Mouse (Mus musculus) adrenal gland, adult 2 months (tissue): Measurements from ENCODE around the gene Spdya. TPM values are rescaled to one million over a fixed set of nuclear protein-coding genes. Genes with fewer than 3 reads are reported as not detected.
"Not testable (repeated sequence)": the region's sequence is repeated elsewhere in the genome, so short reads cannot be mapped to it uniquely, and the experiment has no call there.

Experiments used
- DNase-seq: peaks from one replicate; pipeline ENCODE4 v3.0.0; 2021
- polyA plus RNA-seq: library from polyadenylated mRNA; depleted of rRNA; stranded (reverse); fragments of >200 nt; gene quantifications from 2 replicates; pipeline ENCODE4 v1.2.3, GENCODE M21; 2012; rRNA removed
- total RNA-seq, 2 experiments: library from RNA; stranded (reverse); gene quantifications; 2 replicates each; pipeline ENCODE4 v1.2.3; 2021

Spdya gene
- total and polyA plus RNA-seq, 3 experiments: 0.40 to 0.69 TPM; not detected in 1

- no peak for DNase-seq
These were observed 81.5 kb downstream of the Spdya start for GRCm38 (mm10) chr17:71633350-71633749.

GRCm38 (mm10) chr17:71636786-71637185 lies 84.9 kb downstream of the Spdya start:
- no peak for DNase-seq

DNA sequence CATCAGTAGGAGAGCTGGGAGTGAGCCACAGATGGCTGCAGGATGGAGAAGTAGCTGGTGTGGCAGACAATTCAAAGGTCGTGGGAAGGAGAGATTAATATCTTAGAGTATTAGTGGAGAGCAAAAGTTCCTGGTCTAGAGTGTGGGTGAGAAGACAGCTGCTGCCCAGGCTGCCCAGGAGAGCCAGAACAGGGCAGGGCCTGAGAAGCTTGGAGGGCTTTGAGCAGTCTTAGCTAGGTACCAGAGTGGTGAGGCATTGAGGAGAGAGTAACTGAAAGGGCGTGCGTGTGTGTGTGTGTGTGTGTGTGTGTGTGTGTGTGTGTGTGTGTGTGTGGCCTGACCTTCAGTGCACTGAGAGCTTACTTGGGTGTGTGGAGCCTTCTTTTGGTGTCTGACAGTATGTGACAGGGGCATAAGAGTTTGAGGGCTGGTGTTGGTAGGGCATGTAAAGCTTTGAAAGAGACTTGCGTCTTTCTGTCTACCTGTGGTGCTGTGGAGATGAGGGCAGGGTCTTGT lies 85.9 kb downstream of the Spdya start:
- peak; percentile 38 for DNase-seq

DNA sequence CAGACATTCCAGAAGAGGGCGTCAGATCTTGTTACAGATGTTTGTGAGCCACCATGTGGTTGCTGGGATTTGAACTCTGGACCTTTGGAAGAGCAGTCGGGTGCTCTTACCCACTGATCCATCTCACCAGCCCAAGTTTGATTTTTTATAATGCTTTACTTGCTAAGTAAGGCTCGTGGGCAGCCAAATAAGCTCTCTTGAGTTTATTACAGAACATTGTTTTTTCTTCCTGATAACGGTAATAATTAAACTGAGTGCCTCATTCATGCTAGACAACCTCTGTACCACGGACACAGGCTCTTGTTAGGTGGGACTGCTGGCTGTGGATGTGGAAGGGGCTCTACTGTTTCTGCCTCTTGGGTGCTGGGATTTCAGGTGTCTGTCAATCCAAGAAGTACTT lies 87.2 kb downstream of the Spdya start:
- not testable (repeated sequence) for DNase-seq

Other genes with a start within 250 kb of the Spdya start
- 1 to 10 TPM; 6.6 to 10.0 TPM for gene Emilin2, start 240.1 kb upstream of the Spdya start, total RNA-seq
- gene Emilin2, start 240.1 kb upstream of the Spdya start, polyA plus RNA-seq: 7.3 and 8.2 TPM in 2 replicates
- 1 to 10 TPM in 1 of 2 experiments, under 1 TPM in 1; 0.78 to 1.0 TPM for gene Gm4707, start 92.1 kb upstream of the Spdya start, total RNA-seq
- 0.25 and 0.36 TPM in 2 replicates for gene Gm4707, start 92.1 kb upstream of the Spdya start, polyA plus RNA-seq
- 10 to 100 TPM; 32.3 to 35.7 TPM for gene Smchd1, start 76.7 kb upstream of the Spdya start, total RNA-seq
- 1.3 and 2.0 TPM in 2 replicates for gene Smchd1, start 76.7 kb upstream of the Spdya start, polyA plus RNA-seq
- 1 to 10 TPM; 1.1 to 1.6 TPM for gene Ndc80, start 25.2 kb upstream of the Spdya start, total RNA-seq
- gene Ndc80, start 25.2 kb upstream of the Spdya start, polyA plus RNA-seq: not detected in 2 replicates
- 10 to 100 TPM; 39.7 to 86.2 TPM for gene Wdr43, start 63.8 kb downstream of the Spdya start, total RNA-seq
- gene Wdr43, start 63.8 kb downstream of the Spdya start, polyA plus RNA-seq: 2.7 and 3.7 TPM in 2 replicates
- gene Togaram2, start 121.2 kb downstream of the Spdya start, total RNA-seq: under 1 TPM in 1 of 2 experiments, not detected in 1; 0.07 TPM
- 0.08 TPM in 1 of 2 replicates, not detected in the other for gene Togaram2, start 121.2 kb downstream of the Spdya start, polyA plus RNA-seq
- not detected for gene Pcare, start 200.8 kb downstream of the Spdya start, total RNA-seq
- not detected in 2 replicates for gene Pcare, start 200.8 kb downstream of the Spdya start, polyA plus RNA-seq
- gene Clip4, start 216.4 kb downstream of the Spdya start, total RNA-seq: 10 to 100 TPM; 14.1 to 28.6 TPM
- gene Clip4, start 216.4 kb downstream of the Spdya start, polyA plus RNA-seq: 3.0 and 3.7 TPM in 2 replicates